Comparison of ENCODE assay signal across 8 mouse cellular contexts in the genomic region with DNA sequence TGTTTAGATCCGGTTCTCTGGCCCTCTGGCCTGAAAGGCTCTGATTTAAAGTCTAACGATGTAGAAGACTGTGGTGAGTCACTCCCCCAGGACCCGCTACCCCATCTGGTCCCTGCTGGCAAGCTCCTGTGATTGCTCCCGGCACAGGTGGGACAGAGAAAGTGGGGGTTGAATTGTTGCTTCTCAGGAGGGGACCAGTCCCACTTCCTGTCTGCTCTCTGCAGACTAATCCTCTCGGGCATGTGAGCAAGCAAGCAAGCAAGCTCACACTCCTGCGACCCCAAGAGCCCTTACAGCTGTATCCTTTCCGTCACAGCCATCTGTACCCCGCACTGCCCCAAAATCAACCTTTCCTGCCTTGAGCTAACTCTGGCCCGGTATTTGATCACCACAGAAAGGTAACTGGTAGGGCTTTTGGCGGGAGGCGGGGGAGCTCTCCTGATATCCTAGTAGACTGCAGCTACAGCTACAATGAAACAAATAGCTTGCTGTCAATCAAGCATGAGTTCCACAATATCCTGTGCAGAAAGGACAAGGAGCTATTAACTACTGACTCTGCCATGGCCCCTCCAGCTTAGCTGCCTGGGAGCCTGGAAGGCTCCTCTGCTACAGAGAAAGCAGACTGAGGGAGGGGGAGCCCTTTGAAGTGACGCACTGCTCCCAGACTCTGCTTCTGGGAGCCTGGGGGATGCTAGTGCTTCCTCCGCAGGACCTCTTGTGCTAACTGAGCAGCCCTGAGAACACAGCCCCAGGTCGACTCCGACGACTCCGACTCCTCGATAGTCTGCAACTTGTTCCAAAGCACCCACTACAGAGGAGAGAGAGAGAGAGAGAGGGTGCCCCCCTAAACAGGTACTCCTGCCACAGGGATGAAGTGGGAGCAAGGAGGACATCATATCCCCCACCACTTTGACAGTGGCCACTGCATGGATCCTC.
DNase-seq lines count a peak whose midpoint lies in the region; ATAC-seq lines count a peak whose summit lies in the region.

No protein-coding gene starts in this region.

- 23% methylated on average over 18 of the region's 18 CpGs for WGBS in lung, embryonic 16.5 days
- WGBS in embryonic facial prominence, embryonic 12.5 days, result 2% methylated on average over 18 of the region's 18 CpGs
- under 1% methylated on average over 18 of the region's 18 CpGs for WGBS in limb, embryonic 11.5 days
- WGBS in stomach, embryonic 15.5 days, result 21% methylated on average over 18 of the region's 18 CpGs

- peak overlapping the region; percentile 25; the same call in 1 of the 2 replicates for H3K9ac ChIP-seq in lung, embryonic 16.5 days (ENCODE audit: low read length)
- H3K9ac ChIP-seq in embryonic facial prominence, embryonic 12.5 days, result no peak overlapping the region
- peak overlapping the region; percentile 56 for H3K9ac ChIP-seq in limb, embryonic 11.5 days (ENCODE audit: low read length)
- no peak overlapping the region for H3K9ac ChIP-seq in stomach, embryonic 15.5 days

- peaks cover 2% of the 10 kb centered on the region; the same call in 1 of the 2 replicates for H3K27me3 ChIP-seq in lung, embryonic 16.5 days (ENCODE audit: control insufficient read depth, insufficient read depth, low read depth, low read length)
- H3K27me3 ChIP-seq in embryonic facial prominence, embryonic 12.5 days, result no peaks in the 10 kb centered on the region
- no peaks in the 10 kb centered on the region for H3K27me3 ChIP-seq in limb, embryonic 11.5 days (ENCODE audit: control insufficient read depth, insufficient read depth, low read length)
- no peaks in the 10 kb centered on the region for H3K27me3 ChIP-seq in stomach, embryonic 15.5 days (replicated peaks)

- no peak for ATAC-seq in lung, embryonic 16.5 days (ENCODE audit: low read depth)
- ATAC-seq in embryonic facial prominence, embryonic 12.5 days (ENCODE audit: insufficient number of reproducible peaks, insufficient read depth, low FRiP score, low TSS enrichment), result peak; percentile 38; the same call in 1 of the 2 replicates
- ATAC-seq in limb, embryonic 11.5 days (ENCODE audit: insufficient number of reproducible peaks, low FRiP score, low TSS enrichment, low read depth), result peak; percentile 77
- no peak for ATAC-seq in stomach, embryonic 15.5 days (ENCODE audit: insufficient read depth, low FRiP score, low read depth)
- ATAC-seq in frontal cortex, adult (ENCODE audit: low TSS enrichment), result no peak
- no peak for ATAC-seq in cerebellum, adult (ENCODE audit: insufficient number of reproducible peaks, low FRiP score, low TSS enrichment)

- peaks cover 61% of the 10 kb centered on the region for H3K4me1 ChIP-seq in lung, embryonic 16.5 days (replicated peaks; ENCODE audit: control insufficient read depth, insufficient read depth, low read length)
- peaks cover 72% of the 10 kb centered on the region for H3K4me1 ChIP-seq in embryonic facial prominence, embryonic 12.5 days
- peaks cover 52% of the 10 kb centered on the region for H3K4me1 ChIP-seq in limb, embryonic 11.5 days (ENCODE audit: control insufficient read depth, insufficient read depth, low read length)
- peaks cover 49% of the 10 kb centered on the region for H3K4me1 ChIP-seq in stomach, embryonic 15.5 days

- no peaks in the 10 kb centered on the region for H3K9me3 ChIP-seq in lung, embryonic 16.5 days (ENCODE audit: control insufficient read depth, low read length)
- no peaks in the 10 kb centered on the region for H3K9me3 ChIP-seq in embryonic facial prominence, embryonic 12.5 days
- H3K9me3 ChIP-seq in limb, embryonic 11.5 days (ENCODE audit: control insufficient read depth, low read length), result no peaks in the 10 kb centered on the region
- no peaks in the 10 kb centered on the region for H3K9me3 ChIP-seq in stomach, embryonic 15.5 days

- peak overlapping the region; percentile 91 for H3K27ac ChIP-seq in lung, embryonic 16.5 days (ENCODE audit: low read length)
- peak overlapping the region; percentile 96 for H3K27ac ChIP-seq in embryonic facial prominence, embryonic 12.5 days
- peak overlapping the region; percentile 97 for H3K27ac ChIP-seq in limb, embryonic 11.5 days (replicated peaks; ENCODE audit: low read depth, low read length)
- peak overlapping the region; percentile 86 for H3K27ac ChIP-seq in stomach, embryonic 15.5 days

- no peak overlapping the region for H3K4me2 ChIP-seq in lung, embryonic 16.5 days (ENCODE audit: low read depth, low read length)
- peak overlapping the region; percentile 14 for H3K4me2 ChIP-seq in embryonic facial prominence, embryonic 12.5 days (replicated peaks)
- H3K4me2 ChIP-seq in limb, embryonic 11.5 days (ENCODE audit: low read depth, severe bottlenecking), result peak overlapping the region; percentile 48
- peak overlapping the region; percentile 2; the same call in 1 of the 2 replicates for H3K4me2 ChIP-seq in stomach, embryonic 15.5 days

- H3K4me3 ChIP-seq in lung, embryonic 16.5 days (ENCODE audit: low read length), result no peak overlapping the region
- H3K4me3 ChIP-seq in embryonic facial prominence, embryonic 12.5 days, result no peak overlapping the region
- H3K4me3 ChIP-seq in limb, embryonic 11.5 days (ENCODE audit: low read depth, low read length), result 0 out of 2 replicates have a peak overlapping the region, but pooled peaks have one; percentile 12
- no peak overlapping the region for H3K4me3 ChIP-seq in stomach, embryonic 15.5 days (replicated peaks)

- DNase-seq in lung, postnatal 10 days, result no peak
- peak; percentile 84 for DNase-seq in limb, embryonic 11.5 days (ENCODE audit: low spot score)
- DNase-seq in cerebellum, adult 18-20 months, result no peak

- no peaks in the 10 kb centered on the region for H3K36me3 ChIP-seq in lung, embryonic 16.5 days (ENCODE audit: control insufficient read depth, insufficient read depth, low read length)
- H3K36me3 ChIP-seq in embryonic facial prominence, embryonic 12.5 days, result no peaks in the 10 kb centered on the region
- no peaks in the 10 kb centered on the region for H3K36me3 ChIP-seq in limb, embryonic 11.5 days (ENCODE audit: control insufficient read depth, insufficient read depth, low read length)
- H3K36me3 ChIP-seq in stomach, embryonic 15.5 days, result no peaks in the 10 kb centered on the region

Comparison
In these comparisons a context has a peak if more than half of its experiments do, and no peak if none do; other contexts are left out.
1. ATAC-seq: peak in embryonic facial prominence, embryonic 12.5 days (single experiment) and limb, embryonic 11.5 days (single experiment); none in lung, embryonic 16.5 days (single experiment), stomach, embryonic 15.5 days (single experiment), frontal cortex, adult (single experiment) and cerebellum, adult (single experiment).
2. H3K9ac ChIP-seq: peak in lung, embryonic 16.5 days (single experiment) and limb, embryonic 11.5 days (single experiment); none in embryonic facial prominence, embryonic 12.5 days (single experiment) and stomach, embryonic 15.5 days (single experiment).
3. Peak in every context shown above with its lines, with median percentiles within 50 percentile points of each other: H3K27ac ChIP-seq.